Mouse (Mus musculus): ENCODE measurements around the gene Rln3.

GRCm38 (mm10) chr8:84069169-84069568 is 24.4 kb upstream of the Rln3 start:
- TF ChIP-seq CTCF (IDR thresholded peaks at IDR 0.05; ENCODE audit: borderline replicate concordance, insufficient read depth, low read length): no peak
- TF ChIP-seq POLR2A (IDR thresholded peaks at IDR 0.05; ENCODE audit: low read depth, low read length): no peak

All from embryonic fibroblast, embryonic 13.5 days (primary cell).